Mouse (Mus musculus): ENCODE measurements at regions not wholly inside any gene's neighbourhood (a gene's known extent, or its start where the extent isn't known, plus 50 kb on each side); places are given as distances from the start of the nearest gene placed in this dataset.

DNA sequence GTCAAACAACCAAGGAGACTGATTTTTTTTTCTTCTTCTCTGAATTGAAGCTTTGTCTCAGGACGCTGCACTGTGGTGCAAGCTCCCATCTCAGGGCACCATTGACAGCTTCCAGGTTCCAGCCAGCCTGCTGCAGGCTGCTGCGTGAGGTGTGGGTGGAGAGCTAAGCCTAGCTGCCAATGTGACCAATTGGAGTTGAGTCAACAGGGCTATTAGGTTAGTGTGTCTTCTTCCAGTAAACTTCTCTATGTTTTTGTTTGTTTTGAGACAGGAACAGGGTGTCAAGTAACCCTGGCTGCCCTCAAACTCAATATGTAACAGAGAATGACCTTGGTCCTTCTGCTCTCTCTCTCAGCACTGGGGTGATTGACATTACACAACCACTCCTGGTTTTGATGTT, 131.1 kb upstream of the Tab2 start:
- no peak for TF ChIP-seq POLR2A (IDR thresholded peaks at IDR 0.05; ENCODE audit: low read depth, low read length)
- no peak for TF ChIP-seq CTCF (IDR thresholded peaks at IDR 0.05; ENCODE audit: borderline replicate concordance, insufficient read depth, low read length)
